Mouse (Mus musculus) frontal cortex, adult (tissue): ENCODE data around the gene Soga1.

Source experiments
- ATAC-seq: cut with Nextera tagmentation; 2 replicates; pipeline ENCODE4 v1.9.2; 2017; ENCODE audit warnings: mild to moderate bottlenecking, moderate library complexity, mixed read lengths; ENCODE audit not compliant: low TSS enrichment

The Soga1 gene

GRCm38 (mm10) chr2:157063241-157063700, 15.8 kb downstream of the Soga1 start:
- ATAC-seq, result peak; percentile 59

- no peak for ATAC-seq
Measured at GRCm38 (mm10) chr2:157060557-157061305, 18.3 kb downstream of the Soga1 start.

GRCm38 (mm10) chr2:157060037-157060436, 19.0 kb downstream of the Soga1 start:
- no peak for ATAC-seq

GRCm38 (mm10) chr2:157059166-157059565, 19.9 kb downstream of the Soga1 start:
- ATAC-seq, result no peak

GRCm38 (mm10) chr2:157058342-157058998, 20.6 kb downstream of the Soga1 start:
- peak; percentile 73 for ATAC-seq

GRCm38 (mm10) chr2:157057758-157058157, 21.3 kb downstream of the Soga1 start:
- no peak for ATAC-seq

- ATAC-seq, result no peak
Measured at GRCm38 (mm10) chr2:157057186-157057585, 21.9 kb downstream of the Soga1 start.

GRCm38 (mm10) chr2:157055721-157056120, 23.3 kb downstream of the Soga1 start:
- no peak for ATAC-seq

- ATAC-seq, result 0 out of 2 replicates have a peak, but pooled peaks have one; percentile 25
Measured at GRCm38 (mm10) chr2:157054816-157055215, 24.2 kb downstream of the Soga1 start.

GRCm38 (mm10) chr2:157054297-157054696, 24.8 kb downstream of the Soga1 start:
- no peak for ATAC-seq

- no peak for ATAC-seq
Measured at GRCm38 (mm10) chr2:157053787-157054186, 25.3 kb downstream of the Soga1 start.

GRCm38 (mm10) chr2:157053124-157053523, 25.9 kb downstream of the Soga1 start:
- ATAC-seq, result no peak

- ATAC-seq, result no peak
Measured at GRCm38 (mm10) chr2:157052448-157052847, 26.6 kb downstream of the Soga1 start.

- ATAC-seq, result peak; percentile 42; the same call in 1 of the 2 replicates
Measured at GRCm38 (mm10) chr2:157049831-157050243, 29.2 kb downstream of the Soga1 start.

GRCm38 (mm10) chr2:157048395-157049181, 30.5 kb downstream of the Soga1 start:
- peak; percentile 88 for ATAC-seq

- ATAC-seq, result no peak
Measured at GRCm38 (mm10) chr2:157046956-157047355, 32.1 kb downstream of the Soga1 start.

GRCm38 (mm10) chr2:157045932-157046331, 33.1 kb downstream of the Soga1 start:
- no peak for ATAC-seq

GRCm38 (mm10) chr2:157043987-157044386, 35.1 kb downstream of the Soga1 start:
- no peak for ATAC-seq

GRCm38 (mm10) chr2:157043556-157043955, 35.5 kb downstream of the Soga1 start:
- ATAC-seq, result no peak

GRCm38 (mm10) chr2:157041421-157041820, 37.6 kb downstream of the Soga1 start:
- ATAC-seq, result no peak

- ATAC-seq, result no peak
Measured at GRCm38 (mm10) chr2:157040649-157041046, 38.4 kb downstream of the Soga1 start.
